Mouse (Mus musculus): ENCODE results near the gene Adamtsl1.

Adamtsl1 gene

GRCm38 (mm10) chr4:86068875-86069718 is 555.1 kb downstream of the Adamtsl1 start:
- DNase-seq: no peak

GRCm38 (mm10) chr4:86074871-86075270 is 560.9 kb downstream of the Adamtsl1 start:
- DNase-seq: no peak

- no peak for DNase-seq
Observed at GRCm38 (mm10) chr4:86077355-86077754, 563.4 kb downstream of the Adamtsl1 start.

- DNase-seq: no peak
Observed at GRCm38 (mm10) chr4:86077854-86078253, 563.9 kb downstream of the Adamtsl1 start.

GRCm38 (mm10) chr4:86087508-86087907 is 573.5 kb downstream of the Adamtsl1 start:
- no peak for DNase-seq

- DNase-seq: no peak
Observed at GRCm38 (mm10) chr4:86103207-86103606, 589.2 kb downstream of the Adamtsl1 start.

- no peak for DNase-seq
Observed at GRCm38 (mm10) chr4:86108325-86108724, 594.4 kb downstream of the Adamtsl1 start.

GRCm38 (mm10) chr4:86119067-86119466 is 605.1 kb downstream of the Adamtsl1 start:
- DNase-seq: no peak

GRCm38 (mm10) chr4:86122431-86122830 is 608.5 kb downstream of the Adamtsl1 start:
- DNase-seq: no peak

- DNase-seq: no peak
Observed at GRCm38 (mm10) chr4:86124374-86124773, 610.4 kb downstream of the Adamtsl1 start.

- DNase-seq: no peak
Observed at GRCm38 (mm10) chr4:86126636-86127035, 612.7 kb downstream of the Adamtsl1 start.

GRCm38 (mm10) chr4:86158551-86158950 is 644.6 kb downstream of the Adamtsl1 start:
- no peak for DNase-seq

GRCm38 (mm10) chr4:86159362-86159761 is 645.4 kb downstream of the Adamtsl1 start:
- DNase-seq: no peak

- DNase-seq: no peak
Observed at GRCm38 (mm10) chr4:86170763-86171162, 656.8 kb downstream of the Adamtsl1 start.

GRCm38 (mm10) chr4:86171461-86171860 is 657.5 kb downstream of the Adamtsl1 start:
- no peak for DNase-seq

- no peak for DNase-seq
Observed at GRCm38 (mm10) chr4:86177471-86177870, 663.5 kb downstream of the Adamtsl1 start.

GRCm38 (mm10) chr4:86178116-86178515 is 664.1 kb downstream of the Adamtsl1 start:
- no peak for DNase-seq

GRCm38 (mm10) chr4:86183701-86184173 is 669.8 kb downstream of the Adamtsl1 start:
- DNase-seq: no peak

- no peak for DNase-seq
Observed at GRCm38 (mm10) chr4:86189853-86190252, 675.9 kb downstream of the Adamtsl1 start.

GRCm38 (mm10) chr4:86191195-86191594 is 677.2 kb downstream of the Adamtsl1 start:
- DNase-seq: peak; percentile 50

- DNase-seq: no peak
Observed at GRCm38 (mm10) chr4:86201766-86202165, 687.8 kb downstream of the Adamtsl1 start.

- no peak for DNase-seq
Observed at GRCm38 (mm10) chr4:86203288-86203687, 689.3 kb downstream of the Adamtsl1 start.

GRCm38 (mm10) chr4:86224875-86225274 is 710.9 kb downstream of the Adamtsl1 start:
- DNase-seq: no peak

- DNase-seq: no peak
Observed at GRCm38 (mm10) chr4:86227096-86227495, 713.1 kb downstream of the Adamtsl1 start.

- DNase-seq: no peak
Observed at GRCm38 (mm10) chr4:86233197-86233596, 719.2 kb downstream of the Adamtsl1 start.

Data from kidney, adult 11 months (tissue).